Mouse (Mus musculus): ENCODE measurements around the gene Grid1.

- TF ChIP-seq CTCF (IDR thresholded peaks at IDR 0.05) (no peak), EP300 (IDR thresholded peaks at IDR 0.05) (no peak)
These were observed 229.3 kb downstream of the Grid1 start for GRCm38 (mm10) chr14:35049231-35049630.

Measured in lung, postnatal 0 days (tissue).